Mouse (Mus musculus) forebrain, embryonic 10.5 days (tissue): ENCODE measurements around the gene Scarb2. TPM values are rescaled to one million over a fixed set of nuclear protein-coding genes. Genes with fewer than 3 reads are reported as not detected.
"Not testable (repeated sequence)": the region's sequence is repeated elsewhere in the genome, so short reads cannot be mapped to it uniquely, and the experiment has no call there.

Experiments
- DNase-seq: peaks from one replicate; pipeline ENCODE4 v3.0.0-alpha.2; 2017; ENCODE audit warnings: low spot score; ENCODE audit errors: extremely low spot score
- H3K27ac ChIP-seq: fragments of 300-500 bp; sonication (generic); 2 replicates; pipeline ENCODE4 v1.5.1; 2016; ENCODE audit warnings: mild to moderate bottlenecking
- H3K27me3 ChIP-seq: fragments of 300-500 bp; sonication (generic); 2 replicates; pipeline ENCODE4 v1.6.1; 2016; ENCODE audit warnings: mild to moderate bottlenecking; ENCODE audit not compliant: poor library complexity, severe bottlenecking
- H3K36me3 ChIP-seq: fragments of 300-500 bp; sonication (generic); replicated peaks from 2 replicates; pipeline ENCODE4 v1.6.1; 2016; ENCODE audit warnings: mild to moderate bottlenecking, moderate library complexity
- H3K4me1 ChIP-seq: fragments of 300-500 bp; sonication (generic); 2 replicates; pipeline ENCODE4 v1.6.1; 2016
- H3K4me3 ChIP-seq: fragments of 300-500 bp; sonication (generic); 2 replicates; pipeline ENCODE4 v1.5.1; 2016; ENCODE audit warnings: mild to moderate bottlenecking, moderate library complexity
- H3K9me3 ChIP-seq: fragments of 300-500 bp; sonication (generic); 2 replicates; pipeline ENCODE4 v1.6.1; 2016; ENCODE audit warnings: mild to moderate bottlenecking, moderate library complexity
- WGBS: fragments of 180-500 bp; shearing (Covaris S2); methylation state at CpG from one replicate; pipeline ENCODE4 v1.1.7; 2016; 5-methylcytosine and 5-hydroxymethylcytosine counted together
- polyA plus RNA-seq: library from polyadenylated mRNA; unstranded; fragments of >200 nt; fragmentation: Nextera tagmentation; extraction: Ambion mirVana; gene quantifications from 2 replicates; pipeline ENCODE4 v1.2.1, GENCODE M21; 2016

Scarb2 gene
- 7.8 and 9.7 TPM in 2 replicates for polyA plus RNA-seq

- Histone ChIP-seq H3K27ac (peak within 1 kb of the TSS; percentile 97), H3K9me3 (no peaks in the 10 kb centered on the region; the same call in 1 of the 2 replicates), H3K4me1 (peaks cover 30% of the 10 kb centered on the region), H3K36me3 (no peaks in the 10 kb centered on the region), H3K27me3 (no peaks in the 10 kb centered on the region), H3K4me3 (peak within 1 kb of the TSS; percentile 89)
- no peak for DNase-seq
Observed at GRCm38 (mm10) chr5:92506733-92507132, at the start of gene Scarb2. Gene Scarb2, minus strand, starts transcription at chr5:92506833.

GRCm38 (mm10) chr5:92555905-92556304, 49.3 kb upstream of the Scarb2 start:
- DNase-seq, result no peak
- H3K27me3 ChIP-seq, result no peaks in the 10 kb centered on the region
- 90% methylated on average over 1 of the region's 1 CpGs for WGBS
- no peak overlapping the region for H3K27ac ChIP-seq
- no peak overlapping the region for H3K4me3 ChIP-seq
- no peaks in the 10 kb centered on the region for H3K4me1 ChIP-seq
- H3K36me3 ChIP-seq, result no peaks in the 10 kb centered on the region
- H3K9me3 ChIP-seq, result no peaks in the 10 kb centered on the region

GRCm38 (mm10) chr5:92554891-92555511, 48.4 kb upstream of the Scarb2 start, which contains the start of gene Fam47e:
Gene Fam47e, plus strand, starts transcription at chr5:92555069.
- Histone ChIP-seq H3K36me3 (no peaks in the 10 kb centered on the region), H3K4me3 (no peak within 1 kb of the TSS), H3K27me3 (no peaks in the 10 kb centered on the region), H3K4me1 (no peaks in the 10 kb centered on the region), H3K9me3 (no peaks in the 10 kb centered on the region), H3K27ac (no peak within 1 kb of the TSS)
- DNase-seq, result no peak
- WGBS, result 82% methylated on average over 16 of the region's 16 CpGs

- no peaks in the 10 kb centered on the region for H3K27me3 ChIP-seq
- no peak for DNase-seq
- no peaks in the 10 kb centered on the region for H3K9me3 ChIP-seq
- no peaks in the 10 kb centered on the region for H3K36me3 ChIP-seq
- no peak overlapping the region for H3K4me3 ChIP-seq
- no peaks in the 10 kb centered on the region for H3K4me1 ChIP-seq
- 88% methylated on average over 4 of the region's 4 CpGs for WGBS
- no peak overlapping the region for H3K27ac ChIP-seq
Observed at GRCm38 (mm10) chr5:92554443-92554842, 47.8 kb upstream of the Scarb2 start.

GRCm38 (mm10) chr5:92553939-92554338, 47.3 kb upstream of the Scarb2 start:
- H3K4me1 ChIP-seq, result no peaks in the 10 kb centered on the region
- H3K9me3 ChIP-seq, result no peaks in the 10 kb centered on the region
- H3K27ac ChIP-seq, result no peak overlapping the region
- no peak overlapping the region for H3K4me3 ChIP-seq
- 69% methylated on average over 3 of the region's 3 CpGs for WGBS
- no peak for DNase-seq
- no peaks in the 10 kb centered on the region for H3K27me3 ChIP-seq
- no peaks in the 10 kb centered on the region for H3K36me3 ChIP-seq

GRCm38 (mm10) chr5:92552611-92553010, 46.0 kb upstream of the Scarb2 start:
- no peaks in the 10 kb centered on the region for H3K36me3 ChIP-seq
- no peak overlapping the region for H3K27ac ChIP-seq
- no peaks in the 10 kb centered on the region for H3K27me3 ChIP-seq
- H3K4me3 ChIP-seq, result no peak overlapping the region
- no peaks in the 10 kb centered on the region for H3K9me3 ChIP-seq
- 90% methylated on average over 2 of the region's 2 CpGs for WGBS
- no peak for DNase-seq
- H3K4me1 ChIP-seq, result no peaks in the 10 kb centered on the region

- Histone ChIP-seq H3K27ac (no peak overlapping the region), H3K36me3 (no peaks in the 10 kb centered on the region), H3K27me3 (no peaks in the 10 kb centered on the region), H3K9me3 (no peaks in the 10 kb centered on the region), H3K4me3 (no peak overlapping the region), H3K4me1 (no peaks in the 10 kb centered on the region)
- WGBS, result 88% methylated on average over 4 of the region's 4 CpGs
- no peak for DNase-seq
Observed at GRCm38 (mm10) chr5:92539698-92540097, 33.1 kb upstream of the Scarb2 start.

GRCm38 (mm10) chr5:92524821-92525258, 18.2 kb upstream of the Scarb2 start:
- H3K36me3 ChIP-seq, result no peaks in the 10 kb centered on the region
- WGBS, result 82% methylated on average over 6 of the region's 6 CpGs
- H3K27ac ChIP-seq, result no peak overlapping the region
- H3K4me1 ChIP-seq, result no peaks in the 10 kb centered on the region
- no peaks in the 10 kb centered on the region for H3K27me3 ChIP-seq
- H3K4me3 ChIP-seq, result no peak overlapping the region
- no peak for DNase-seq
- no peaks in the 10 kb centered on the region for H3K9me3 ChIP-seq

- not testable (repeated sequence) for H3K27ac ChIP-seq, H3K36me3 ChIP-seq, H3K4me3 ChIP-seq, H3K9me3 ChIP-seq, H3K27me3 ChIP-seq, DNase-seq, H3K4me1 ChIP-seq
- 87% methylated on average over 2 of the region's 2 CpGs for WGBS
Observed at GRCm38 (mm10) chr5:92521131-92521530, 14.5 kb upstream of the Scarb2 start.

GRCm38 (mm10) chr5:92512066-92512465, 5.4 kb upstream of the Scarb2 start:
- Histone ChIP-seq H3K4me3 (no peak overlapping the region), H3K27me3 (no peaks in the 10 kb centered on the region), H3K36me3 (no peaks in the 10 kb centered on the region), H3K4me1 (no peaks in the 10 kb centered on the region), H3K27ac (no peak overlapping the region), H3K9me3 (no peaks in the 10 kb centered on the region; the same call in 1 of the 2 replicates)
- DNase-seq, result no peak
- 95% methylated on average over 5 of the region's 5 CpGs for WGBS

GRCm38 (mm10) chr5:92511256-92511655, 4.6 kb upstream of the Scarb2 start:
- H3K36me3 ChIP-seq, result no peaks in the 10 kb centered on the region

GRCm38 (mm10) chr5:92508853-92509252, 2.2 kb upstream of the Scarb2 start:
- peaks cover 22% of the 10 kb centered on the region for H3K4me1 ChIP-seq
- DNase-seq, result no peak
- 93% methylated on average over 5 of the region's 5 CpGs for WGBS

More at GRCm38 (mm10) chr5:92511256-92511655, 4.6 kb upstream of the Scarb2 start:
- Histone ChIP-seq H3K27me3 (no peaks in the 10 kb centered on the region), H3K4me3 (no peak overlapping the region), H3K9me3 (no peaks in the 10 kb centered on the region; the same call in 1 of the 2 replicates), H3K27ac (no peak overlapping the region), H3K4me1 (peaks cover 3% of the 10 kb centered on the region)
- DNase-seq, result no peak

GRCm38 (mm10) chr5:92506301-92506729, 318 bp downstream of the Scarb2 start:
- H3K4me3 ChIP-seq, result peak overlapping the region; percentile 89
- no peaks in the 10 kb centered on the region for H3K27me3 ChIP-seq
- H3K27ac ChIP-seq, result peak overlapping the region; percentile 97
- DNase-seq, result peak; percentile 23
- 28% methylated on average over 4 of the region's 4 CpGs for WGBS
- H3K4me1 ChIP-seq, result peaks cover 30% of the 10 kb centered on the region
- H3K36me3 ChIP-seq, result no peaks in the 10 kb centered on the region
- no peaks in the 10 kb centered on the region; the same call in 1 of the 2 replicates for H3K9me3 ChIP-seq

More at GRCm38 (mm10) chr5:92508853-92509252, 2.2 kb upstream of the Scarb2 start:
- H3K27me3 ChIP-seq, result no peaks in the 10 kb centered on the region
- H3K4me3 ChIP-seq, result no peak overlapping the region
- no peak overlapping the region for H3K27ac ChIP-seq
- H3K9me3 ChIP-seq, result no peaks in the 10 kb centered on the region; the same call in 1 of the 2 replicates
- no peaks in the 10 kb centered on the region for H3K36me3 ChIP-seq
